Mouse (Mus musculus) lung, adult 2 months (tissue): ENCODE results near the gene Hmgn3. TPM values are rescaled to one million over a fixed set of nuclear protein-coding genes. Genes with fewer than 3 reads are reported as not detected.

ENCODE experiments used
- DNase-seq: peaks from one replicate; pipeline ENCODE4 v3.0.0; 2022
- H3K4me1 ChIP-seq: fragments of 200-500 bp; 2 replicates; pipeline ENCODE4 v1.6.1; 2011; ENCODE audit warnings: low read length; ENCODE audit not compliant: control insufficient read depth, insufficient read depth
- H3K4me3 ChIP-seq: fragments of 200-500 bp; replicated peaks from 2 replicates; pipeline ENCODE3; 2011; ENCODE audit warnings: low read depth, mild to moderate bottlenecking, control low read depth, low read length; ENCODE audit errors: extremely low read depth
- CTCF ChIP-seq: fragments of 200-500 bp; IDR thresholded peaks from 2 replicates; pipeline ENCODE4 v1.5.1; 2011; ENCODE audit warnings: mild to moderate bottlenecking, low read length, control low read depth; ENCODE audit not compliant: insufficient read depth
- POLR2A ChIP-seq: fragments of 200-500 bp; IDR thresholded peaks from 2 replicates; pipeline ENCODE4 v1.6.1; 2011; ENCODE audit warnings: low read depth, mild to moderate bottlenecking, control low read depth, low read length, borderline replicate concordance; ENCODE audit errors: extremely low read depth
- WGBS: fragments of 180-500 bp; shearing (Covaris S2); methylation state at CpG from one replicate; pipeline ENCODE4 v1.1.7; 2018; 5-methylcytosine and 5-hydroxymethylcytosine counted together
- polyA plus RNA-seq: library from polyadenylated mRNA; depleted of rRNA; stranded (reverse); fragments of >200 nt; gene quantifications from 2 replicates; pipeline ENCODE4 v1.2.3, GENCODE M21; 2012; rRNA removed

The Hmgn3 gene
- polyA plus RNA-seq, 1 experiment = 8.9 TPM

DNA sequence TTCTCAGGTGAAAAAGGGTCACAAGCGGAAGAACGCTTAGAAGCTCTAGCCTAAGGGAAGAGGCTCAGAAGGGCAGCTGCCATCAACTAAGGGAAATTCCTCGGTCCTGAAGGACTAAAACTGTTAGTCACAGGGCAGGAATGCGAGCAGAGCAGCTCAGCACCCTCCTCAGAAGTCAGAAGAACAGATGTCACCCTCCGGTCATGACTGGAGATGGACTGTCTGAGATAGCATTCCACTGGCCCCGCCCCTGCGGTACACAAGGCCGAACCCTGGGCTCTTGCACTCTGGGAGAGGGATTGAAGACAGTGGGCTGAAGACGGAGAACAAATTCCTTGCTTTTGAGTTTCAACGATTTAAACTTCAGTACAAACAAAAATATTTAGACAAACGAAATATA, 85.2 kb downstream of the Hmgn3 start:
- 56% methylated on average over 11 of the region's 11 CpGs for WGBS
- TF ChIP-seq POLR2A (no peak), CTCF (no peak)
- DNase-seq = no peak

More for the DNA sequence above, 85.2 kb downstream of the Hmgn3 start:
- no peaks in the 10 kb centered on the region for H3K4me1 ChIP-seq
- no peak overlapping the region for H3K4me3 ChIP-seq

Other genes with a start within 250 kb of the Hmgn3 start
- gene Phip, start 171.2 kb downstream of the Hmgn3 start, polyA plus RNA-seq = 3.2 and 5.4 TPM in 2 replicates